Mouse (Mus musculus) lung, adult 2 months (tissue): ENCODE data around the gene Ptprm.

Source experiments
- CTCF ChIP-seq: fragments of 200-500 bp; IDR thresholded peaks from 2 replicates; pipeline ENCODE4 v1.5.1; 2011; ENCODE audit warnings: mild to moderate bottlenecking, low read length, control low read depth; ENCODE audit not compliant: insufficient read depth
- POLR2A ChIP-seq: fragments of 200-500 bp; IDR thresholded peaks from 2 replicates; pipeline ENCODE4 v1.6.1; 2011; ENCODE audit warnings: low read depth, mild to moderate bottlenecking, control low read depth, low read length, borderline replicate concordance; ENCODE audit errors: extremely low read depth

- TF ChIP-seq POLR2A = no peak
- TF ChIP-seq CTCF = no peak
Measured at GRCm38 (mm10) chr17:67362131-67362530, 7.9 kb upstream of the Ptprm start.
